Mouse (Mus musculus) heart, postnatal 25 days (tissue): ENCODE results near the gene Gm45208. TPM values are rescaled to one million over a fixed set of nuclear protein-coding genes. Genes with fewer than 3 reads are reported as not detected.

ENCODE experiments used
- DNase-seq: peaks from one replicate; pipeline ENCODE4 v3.0.0; 2022; ENCODE audit warnings: low spot score
- intact Hi-C: fragments of 180-260 bp; cut with DNase I; formaldehyde crosslinking; loops from one replicate; pipeline ENCODE4 v1.15.1; 2025
- total RNA-seq, 2 experiments: library from RNA; stranded (reverse); gene quantifications; 2 replicates each; pipeline ENCODE4 v1.2.3; 2021

The Gm45208 gene
- total RNA-seq, 2 experiments from 2014 or later: 0.42 TPM; not detected in 1

DNA sequence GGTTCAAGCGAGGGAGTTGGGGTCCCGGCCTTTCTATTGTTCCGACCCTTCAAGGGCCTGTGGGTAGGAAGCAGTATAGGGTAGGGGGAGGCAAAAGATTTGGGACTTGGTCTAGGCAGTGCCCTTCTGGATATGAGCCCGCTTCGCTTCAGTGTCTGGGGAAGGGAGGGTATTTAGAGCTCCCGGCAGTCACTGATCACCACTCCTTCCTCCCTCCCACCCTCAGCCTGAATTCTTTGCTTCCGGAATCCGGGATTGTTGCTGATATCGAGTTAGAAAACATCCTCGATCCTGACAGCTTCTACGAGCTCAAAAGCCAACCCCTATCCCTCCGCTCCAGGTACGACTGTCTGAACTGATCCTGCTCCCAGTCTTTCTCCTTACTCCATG, 43.2 kb downstream of the Gm45208 start:
- intact Hi-C loops: no loop called here
- DNase-seq: no peak

DNA sequence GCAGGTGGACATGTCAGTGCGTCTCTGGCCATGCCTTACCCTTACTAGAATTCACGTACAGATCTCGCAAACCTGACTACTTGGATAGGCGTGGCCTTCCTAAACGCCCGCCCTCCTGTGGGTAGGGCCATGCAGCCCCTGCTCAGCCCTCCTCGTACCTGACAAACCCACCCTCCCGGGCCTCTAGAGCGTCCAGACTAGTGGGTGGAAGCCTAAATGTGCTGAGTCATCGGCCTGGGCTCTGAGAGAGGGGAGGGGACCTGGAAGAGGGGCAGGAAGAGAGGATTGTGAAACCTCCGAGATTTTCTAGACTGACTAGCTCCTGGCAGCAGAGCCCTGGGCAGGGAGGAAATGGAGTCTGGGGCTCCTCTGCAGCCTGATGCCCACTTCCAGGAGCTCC, 43.7 kb downstream of the Gm45208 start:
- intact Hi-C loops: no loop called here

DNA sequence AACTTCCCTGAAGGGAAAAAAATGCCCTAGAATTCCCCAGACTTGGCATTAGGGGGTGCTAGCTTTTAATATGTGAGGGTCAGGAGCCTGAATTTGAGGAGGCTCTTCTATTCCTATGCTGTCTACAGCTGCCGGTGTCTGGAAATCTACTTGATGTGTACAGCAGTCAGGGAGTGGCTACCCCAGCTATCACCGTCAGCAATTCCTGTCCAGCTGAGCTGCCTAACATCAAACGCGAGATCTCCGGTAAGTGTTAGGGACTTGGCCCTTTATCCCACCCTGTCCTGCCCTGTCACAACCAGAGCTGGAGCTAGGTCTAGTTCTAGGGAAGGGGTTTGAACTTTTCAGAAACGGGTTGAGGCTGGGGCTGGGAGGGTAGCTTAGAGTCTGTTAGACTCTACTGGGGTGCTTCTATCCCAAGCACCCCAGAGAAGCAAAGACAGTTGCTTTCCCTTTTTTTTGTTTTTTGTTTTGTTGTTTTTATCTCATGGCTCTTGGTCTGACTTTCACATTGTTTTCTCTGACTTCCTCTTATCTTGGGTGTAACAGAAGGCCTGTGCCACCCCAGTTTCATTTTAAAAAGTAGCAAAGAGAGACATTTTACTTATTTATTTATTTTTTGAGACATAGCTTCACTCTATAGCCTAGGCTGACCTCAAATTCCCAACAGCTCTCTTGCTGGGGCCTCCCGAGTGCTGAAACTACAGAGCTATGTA, 47.4 kb downstream of the Gm45208 start:
- no peak for DNase-seq
- intact Hi-C loops: loop anchor here (10.0 kb wide), 1 partner anchor 345 kb away; no protein-coding TSS in a partner anchor

More for the DNA sequence above, 43.7 kb downstream of the Gm45208 start:
- DNase-seq: peak; percentile 35

DNA sequence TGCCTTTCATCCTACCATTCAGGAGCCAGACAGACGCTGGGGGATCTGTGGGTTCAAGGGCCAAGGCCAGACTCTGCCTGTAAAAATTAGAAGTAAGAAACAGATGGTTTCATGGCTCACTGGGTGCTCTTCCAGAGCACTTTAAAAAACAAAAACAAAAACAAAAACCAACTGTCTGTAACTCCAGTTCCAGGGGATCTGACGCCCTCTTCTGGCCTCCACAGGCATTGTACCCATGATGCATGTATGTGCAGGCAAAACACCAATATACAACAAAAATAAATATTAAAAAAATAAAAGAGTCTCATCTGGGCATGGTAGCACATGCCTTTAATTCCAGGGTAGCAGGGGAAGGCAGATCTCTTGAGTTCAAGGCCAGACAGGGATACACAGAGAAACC, 50.7 kb downstream of the Gm45208 start:
- no peak for DNase-seq
- intact Hi-C loops: loop anchor here (10.0 kb wide), 1 partner anchor 348 kb away; no protein-coding TSS in a partner anchor

DNA sequence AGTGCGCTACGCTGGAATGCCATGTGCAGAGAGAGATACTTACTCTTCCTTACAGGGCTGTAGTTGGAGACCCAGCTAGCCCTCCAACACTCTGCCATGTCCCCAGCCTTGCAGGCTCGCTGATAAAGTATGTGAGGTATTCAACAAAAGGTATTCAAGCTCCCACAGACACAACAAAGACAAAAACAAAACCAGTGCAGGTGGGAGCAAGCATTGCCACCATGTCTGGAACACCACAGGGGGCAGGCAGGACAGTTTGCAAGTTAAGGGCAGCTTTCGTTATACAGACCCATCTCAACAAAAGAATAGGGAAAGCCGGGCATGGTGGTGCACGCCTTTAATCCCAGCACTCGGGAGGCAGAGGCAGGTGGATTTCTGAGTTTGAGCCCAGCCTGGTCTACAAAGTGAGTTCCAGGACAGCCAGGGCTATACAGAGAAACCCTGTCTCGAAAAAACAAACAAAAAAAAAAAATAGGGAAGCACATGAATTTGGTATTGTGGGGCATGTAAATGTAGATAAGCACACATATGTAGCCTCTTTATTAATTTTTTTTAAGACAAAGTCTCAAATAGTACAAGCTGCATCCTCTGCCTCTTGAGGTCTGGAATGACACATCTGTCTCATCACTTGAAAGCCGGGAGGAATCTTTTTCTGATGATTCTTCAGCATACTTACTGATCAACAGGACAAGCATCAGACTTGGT, 53.6 kb downstream of the Gm45208 start:
- no peak for DNase-seq
- intact Hi-C loops: loop anchor here (10.0 kb wide), 1 partner anchor 351 kb away; no protein-coding TSS in a partner anchor

DNA sequence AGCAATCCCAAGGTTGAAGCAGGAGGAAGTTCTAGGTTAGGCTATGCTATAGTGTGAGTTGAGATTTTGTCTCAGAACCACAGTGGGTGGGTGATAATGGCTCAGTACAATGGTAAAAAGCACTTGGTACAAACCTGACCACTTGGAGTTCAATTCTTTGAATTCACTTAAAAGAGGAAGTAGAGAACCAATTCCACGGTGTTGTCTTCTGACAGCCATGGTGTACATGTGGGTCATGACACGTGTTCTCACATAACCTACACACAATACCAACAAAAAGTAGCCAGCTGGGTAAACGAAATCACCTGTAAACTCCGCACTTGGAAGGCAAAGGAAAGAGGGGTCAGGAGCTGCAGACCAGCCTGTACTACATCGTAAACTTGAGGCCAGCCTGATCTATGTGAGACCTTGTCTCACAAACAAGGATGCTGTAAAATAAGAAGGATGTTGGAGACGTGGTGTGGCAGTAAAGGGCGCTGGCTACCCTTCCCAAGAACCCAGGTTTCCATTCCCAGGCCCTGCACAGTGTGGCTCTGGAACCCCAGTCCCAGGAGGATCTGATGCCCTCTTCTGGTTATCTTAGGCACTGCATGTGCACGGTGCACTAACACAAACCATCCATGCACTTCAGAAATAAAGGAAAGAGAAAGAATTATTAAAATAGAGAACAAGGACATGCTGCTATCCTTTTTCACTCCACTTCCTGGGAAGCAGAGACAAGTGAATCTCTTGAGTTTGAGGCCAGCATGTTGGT, 54.5 kb downstream of the Gm45208 start:
- DNase-seq: no peak
- intact Hi-C loops: loop anchor here (10.0 kb wide), 1 partner anchor 352 kb away; no protein-coding TSS in a partner anchor

DNA sequence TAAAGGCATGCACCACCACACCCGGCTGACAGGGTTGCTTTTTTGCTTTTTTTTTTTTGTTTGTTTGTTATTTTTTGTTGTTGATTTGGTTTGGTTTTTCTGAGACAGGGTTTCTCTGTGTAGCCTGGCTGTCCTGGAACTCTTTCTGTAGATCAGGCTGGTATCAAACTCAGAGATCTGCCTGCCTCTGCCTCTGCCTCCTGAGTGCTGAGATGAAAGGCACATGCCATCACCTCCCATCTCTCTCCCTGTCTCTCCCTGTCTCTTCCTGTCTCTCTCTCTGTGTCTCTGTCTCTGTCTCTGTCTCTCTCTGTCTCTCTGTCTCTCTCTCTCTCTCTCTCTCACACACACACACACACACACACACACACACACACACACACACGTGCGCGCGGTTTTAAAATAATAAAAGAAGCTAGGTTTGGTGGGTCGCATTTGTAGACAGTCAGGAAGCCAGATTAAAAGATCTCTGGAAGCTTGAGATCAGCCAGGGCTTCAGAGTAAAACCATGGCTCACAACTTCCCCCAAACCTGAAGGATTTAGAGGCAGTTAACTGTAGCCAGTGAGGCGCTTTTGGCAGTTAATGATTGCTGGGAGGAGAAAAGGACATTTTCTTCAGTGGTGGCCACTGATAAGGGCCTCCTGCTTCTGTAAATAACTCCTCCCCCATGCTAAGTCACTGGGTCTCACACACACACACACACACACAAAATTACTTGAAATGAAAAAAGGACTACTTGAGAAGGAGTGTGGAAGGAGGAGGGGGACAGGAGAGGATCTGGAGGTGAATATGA, 56.6 kb downstream of the Gm45208 start:
- intact Hi-C loops: loop anchor here (10.0 kb wide), 1 partner anchor 354 kb away; no protein-coding TSS in a partner anchor
- DNase-seq: no peak

DNA sequence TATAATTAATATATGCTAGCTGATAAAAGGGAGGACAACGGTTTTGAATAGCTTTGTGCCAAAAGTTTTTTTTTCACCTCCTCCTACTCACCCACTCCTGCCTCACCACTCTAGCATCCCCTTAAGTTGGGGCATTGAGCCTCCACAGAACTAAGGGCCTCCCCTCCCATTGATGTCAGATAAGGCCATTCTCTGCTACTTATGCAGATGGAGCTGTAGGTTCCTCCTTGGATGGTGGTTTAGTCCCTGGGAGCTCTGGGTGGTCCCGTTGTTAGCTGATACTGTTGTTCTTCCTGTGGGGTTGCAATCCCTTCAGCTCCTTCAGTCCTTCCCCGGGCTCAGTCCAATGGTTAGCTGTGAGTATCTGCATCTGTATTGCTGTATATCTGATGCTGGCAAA, 57.2 kb downstream of the Gm45208 start:
- DNase-seq: no peak
- intact Hi-C loops: loop anchor here (10.0 kb wide), 1 partner anchor 354 kb away; no protein-coding TSS in a partner anchor

Other genes starting within 250 kb of the Gm45208 start
- not detected for gene Foxp3, start 148.6 kb upstream of the Gm45208 start, total RNA-seq
- 1 to 10 TPM; 2.2 to 2.5 TPM for gene Ppp1r3f, start 148.0 kb upstream of the Gm45208 start, total RNA-seq
- gene Ccdc22, start 116.7 kb upstream of the Gm45208 start, total RNA-seq: 10 to 100 TPM; 11.6 to 11.9 TPM
- gene Cacna1f, start 115.2 kb upstream of the Gm45208 start, total RNA-seq: not detected
- 1 to 10 TPM; 1.7 to 2.4 TPM for gene Syp, start 83.8 kb upstream of the Gm45208 start, total RNA-seq
- gene Prickle3, start 65.0 kb upstream of the Gm45208 start, total RNA-seq: 10 to 100 TPM; 16.5 to 19.9 TPM
- 10 to 100 TPM; 41.6 to 54.1 TPM for gene Plp2, start 50.9 kb upstream of the Gm45208 start, total RNA-seq
- gene Magix, start 41.0 kb upstream of the Gm45208 start, total RNA-seq: 10 to 100 TPM; 24.1 to 26.0 TPM
- gene Gpkow, start 25.1 kb upstream of the Gm45208 start, total RNA-seq: 10 to 100 TPM; 19.5 to 21.3 TPM
- 10 to 100 TPM; 34.4 to 44.8 TPM for gene Wdr45, start 7.9 kb upstream of the Gm45208 start, total RNA-seq
- gene Praf2, start 6.2 kb downstream of the Gm45208 start, total RNA-seq: 1 to 10 TPM; 6.5 to 6.9 TPM
- 1 to 10 TPM in 1 of 2 experiments, under 1 TPM in 1; 0.91 to 2.0 TPM for gene Ccdc120, start 28.7 kb downstream of the Gm45208 start, total RNA-seq
- gene Tfe3, start 40.3 kb downstream of the Gm45208 start, total RNA-seq: 10 to 100 TPM; 15.0 to 16.8 TPM
- 10 to 100 TPM; 24.7 to 26.9 TPM for gene Gripap1, start 67.5 kb downstream of the Gm45208 start, total RNA-seq
- under 1 TPM; 0.22 to 0.23 TPM for gene Kcnd1, start 100.0 kb downstream of the Gm45208 start, total RNA-seq
- 10 to 100 TPM; 25.7 to 28.5 TPM for gene Otud5, start 119.1 kb downstream of the Gm45208 start, total RNA-seq
- 1 to 10 TPM; 2.2 to 3.1 TPM for gene Pim2, start 156.0 kb downstream of the Gm45208 start, total RNA-seq
- gene Slc35a2, start 161.8 kb downstream of the Gm45208 start, total RNA-seq: 10 to 100 TPM; 11.0 to 17.0 TPM
- 10 to 100 TPM; 22.1 to 22.7 TPM for gene Pqbp1, start 177.0 kb downstream of the Gm45208 start, total RNA-seq
- 10 to 100 TPM; 49.5 to 50.1 TPM for gene Timm17b, start 177.1 kb downstream of the Gm45208 start, total RNA-seq
- not detected for gene Gm10491, start 185.6 kb downstream of the Gm45208 start, total RNA-seq
- gene Gm10490, start 187.3 kb downstream of the Gm45208 start, total RNA-seq: not detected
- gene Pcsk1n, start 197.6 kb downstream of the Gm45208 start, total RNA-seq: under 1 TPM in 1 of 2 experiments, not detected in 1; 0.11 TPM
- not detected for gene Eras, start 206.4 kb downstream of the Gm45208 start, total RNA-seq
- 10 to 100 TPM in 1 of 2 experiments, 1 to 10 TPM in 1; 9.9 to 12.4 TPM for gene Hdac6, start 225.6 kb downstream of the Gm45208 start, total RNA-seq